Comparison of ENCODE assay signal across 26 mouse cellular contexts in the genomic region with DNA sequence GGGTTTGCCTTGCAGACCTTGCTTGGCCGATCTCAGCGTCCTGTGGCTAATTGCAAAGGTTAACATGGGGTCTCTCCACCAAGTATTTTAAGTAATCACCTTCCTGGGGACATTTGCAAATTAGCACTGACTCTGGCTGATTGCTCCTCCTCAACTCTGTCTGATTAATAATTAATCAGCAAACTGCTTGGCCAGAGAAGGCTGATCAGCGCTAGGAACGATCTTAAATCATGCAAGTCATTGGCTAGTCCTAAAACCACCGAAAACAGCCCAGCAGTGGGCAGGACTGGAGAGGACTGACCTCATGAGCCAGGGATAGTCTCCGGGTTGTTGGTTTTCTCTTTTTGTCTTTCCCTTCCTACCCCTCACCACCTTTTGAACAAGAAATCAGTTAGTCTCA. TPM values are rescaled to one million over a fixed set of nuclear protein-coding genes. Genes with fewer than 3 reads are reported as not detected.
A peak's percentile ranks its signal among the peaks of the same experiment; 100 is the strongest.
DNase-seq lines count a peak whose midpoint lies in the region; ATAC-seq and TF ChIP-seq lines count a peak whose summit lies in the region.
"Had no signal": no experiment of that assay in that cellular context is flagged by ENCODE, and none has a peak within 500 bp of the region (broad histone marks: within the 10 kb centered on the region; RNA-seq: fewer than 3 reads in every experiment).

No protein-coding gene starts in this region.

- no peak for TF ChIP-seq POLR2A in kidney, adult 2 months (IDR thresholded peaks at IDR 0.05; ENCODE audit: low read depth, low read length)
- no peak for TF ChIP-seq POLR2A in cerebellum, adult 2 months (IDR thresholded peaks at IDR 0.05; ENCODE audit: borderline replicate concordance, insufficient read depth, low read length)

- H3K4me3 ChIP-seq in kidney, adult 2 months (ENCODE audit: insufficient read depth, low read depth, low read length) = no peak overlapping the region
- no peak overlapping the region for H3K4me3 ChIP-seq in kidney, embryonic 16.5 days (ENCODE audit: low read length)
- no peak overlapping the region for H3K4me3 ChIP-seq in cerebellum, adult 2 months (replicated peaks; ENCODE audit: insufficient read depth, low read depth, low read length)
- H3K4me3 ChIP-seq: embryonic facial prominence, embryonic 12.5 days; forebrain, embryonic 12.5 days; heart, adult 2 months; heart, embryonic 15.5 days; hindbrain, embryonic 10.5 days had no signal

- H3K4me2 ChIP-seq in kidney, embryonic 16.5 days (replicated peaks; ENCODE audit: low read depth, low read length) = no peak overlapping the region
- H3K4me2 ChIP-seq: embryonic facial prominence, embryonic 12.5 days; forebrain, embryonic 12.5 days; heart, embryonic 11.5 days; heart, embryonic 15.5 days; hindbrain, embryonic 14.5 days had no signal

- 0 out of 2 replicates have a peak overlapping the region, but pooled peaks have one; percentile 21 for H3K27ac ChIP-seq in kidney, adult 2 months (ENCODE audit: insufficient read depth, low read depth, low read length)
- H3K27ac ChIP-seq in kidney, embryonic 16.5 days (ENCODE audit: low read length) = peak overlapping the region; percentile 42
- no peak overlapping the region for H3K27ac ChIP-seq in cerebellum, adult 2 months (ENCODE audit: insufficient read depth, low read length)
- H3K27ac ChIP-seq: embryonic facial prominence, embryonic 12.5 days; forebrain, embryonic 12.5 days; heart, adult 2 months; heart, embryonic 15.5 days; hindbrain, embryonic 10.5 days; hindbrain, embryonic 14.5 days had no signal

- DNase-seq in kidney, adult 2 months = peak; percentile 69
- DNase-seq in kidney, adult 18-20 months = no peak
- DNase-seq in kidney, adult 8-10 months = peak; percentile 19 to 67
- DNase-seq in kidney, postnatal 36 days = peak; percentile 27 to 59
- DNase-seq in cerebellum, adult 2 months = no peak
- no peak for DNase-seq in cerebellum, adult 9-11 months
- DNase-seq: adrenal gland, postnatal 10 days; cerebellum, adult 11-12 months; cerebellum, postnatal 10 days; embryo, embryonic 11 days; gastrocnemius, postnatal 10 days; heart, adult 2 months; heart, postnatal 14 days had no signal

- H3K4me1 ChIP-seq in kidney, adult 2 months (ENCODE audit: control insufficient read depth, insufficient read depth, low read length) = 0 out of 2 replicates have a peak, but pooled peaks cover 3% of the 10 kb centered on the region
- peaks cover 12% of the 10 kb centered on the region; the same call in 1 of the 2 replicates for H3K4me1 ChIP-seq in kidney, embryonic 16.5 days (ENCODE audit: insufficient read depth, low read length)
- H3K4me1 ChIP-seq in cerebellum, adult 2 months (ENCODE audit: control insufficient read depth, insufficient read depth, low read length) = peaks cover 3% of the 10 kb centered on the region; the same call in 1 of the 2 replicates
- H3K4me1 ChIP-seq: heart, embryonic 15.5 days had no signal

- no peaks in the 10 kb centered on the region for H3K9me3 ChIP-seq in kidney, embryonic 16.5 days (ENCODE audit: low read length)
- H3K9me3 ChIP-seq: embryonic facial prominence, embryonic 12.5 days; forebrain, embryonic 12.5 days; heart, embryonic 15.5 days; hindbrain, embryonic 10.5 days had no signal

- peak; percentile 79; the same call in 1 of the 2 replicates for ATAC-seq in kidney, embryonic 16.5 days (ENCODE audit: low FRiP score, low TSS enrichment)
- ATAC-seq in erythroblast, adult 5-6 weeks (replicated peaks; ENCODE audit: low FRiP score, poor library complexity, severe bottlenecking) = no peak
- ATAC-seq: forebrain, embryonic 16.5 days had no signal

- no peaks in the 10 kb centered on the region for H3K36me3 ChIP-seq in kidney, adult 2 months (ENCODE audit: control insufficient read depth, insufficient read depth, low read length)
- no peaks in the 10 kb centered on the region for H3K36me3 ChIP-seq in kidney, embryonic 16.5 days (ENCODE audit: insufficient read depth, low read length)
- H3K36me3 ChIP-seq: embryonic facial prominence, embryonic 12.5 days; forebrain, embryonic 12.5 days; heart, embryonic 15.5 days; hindbrain, embryonic 10.5 days had no signal

- WGBS in kidney, adult 2 months = 26% methylated on average over 6 of the region's 6 CpGs
- 49% methylated on average over 6 of the region's 6 CpGs for WGBS in kidney, embryonic 16.5 days
- WGBS in cerebellum, adult 2 months = 95% methylated on average over 6 of the region's 6 CpGs

- H3K27me3 ChIP-seq in kidney, adult 2 months (replicated peaks; ENCODE audit: control insufficient read depth, insufficient read depth, low read length) = no peaks in the 10 kb centered on the region
- no peaks in the 10 kb centered on the region for H3K27me3 ChIP-seq in kidney, embryonic 16.5 days (ENCODE audit: insufficient read depth, low read length)
- H3K27me3 ChIP-seq in cerebellum, adult 2 months (ENCODE audit: control insufficient read depth, insufficient read depth, low read length) = no peaks in the 10 kb centered on the region; the same call in 1 of the 2 replicates
- H3K27me3 ChIP-seq: embryonic facial prominence, embryonic 12.5 days; heart, embryonic 15.5 days had no signal

- no peak overlapping the region for H3K9ac ChIP-seq in kidney, embryonic 16.5 days (replicated peaks; ENCODE audit: low read length)
- H3K9ac ChIP-seq: embryonic facial prominence, embryonic 12.5 days; forebrain, embryonic 12.5 days; heart, embryonic 15.5 days; hindbrain, embryonic 14.5 days had no signal

- no peak for TF ChIP-seq CTCF in kidney, adult 2 months (conservative IDR thresholded peaks at IDR 0.05; ENCODE audit: insufficient read depth, insufficient read length, low read depth, low read length)
- no peak for TF ChIP-seq CTCF in cerebellum, adult 2 months (IDR thresholded peaks at IDR 0.05; ENCODE audit: borderline replicate concordance, insufficient read depth, low read depth, low read length)

RNA-seq across cellular contexts. Expression of gene Hmgb4, which starts 36.3 kb away (rescaled TPM):
- 0.27 TPM in 1 of 2 replicates, not detected in the other for polyA plus RNA-seq in kidney, adult 2 months (2012; rRNA removed)
- not detected in 2 replicates for polyA plus RNA-seq in kidney, embryonic 16.5 days (2015; fragmentation: Nextera tagmentation; extraction: Ambion mirVana)
- not detected in 2 replicates for polyA plus RNA-seq in cerebellum, adult 2 months (2012; rRNA removed)
- not detected in 2 replicates for total RNA-seq in erythroblast, adult 5-6 weeks (2015; ENCODE audit: low replicate concordance)
- total RNA-seq in erythroblast, adult 5-6 weeks (2017; ENCODE audit: low replicate concordance) = not detected in 2 replicates
- total RNA-seq: adrenal gland, postnatal 10 days; adrenal gland, postnatal 4 days; gastrocnemius, postnatal 10 days; heart, adult 2 months; heart, postnatal 14 days; MEL had no signal
- polyA plus RNA-seq: C2C12; embryonic facial prominence, embryonic 12.5 days; forebrain, embryonic 12.5 days; forebrain, embryonic 16.5 days; frontal cortex, adult 2 months; heart, embryonic 11.5 days; heart, embryonic 15.5 days; hindbrain, embryonic 10.5 days; hindbrain, embryonic 14.5 days had no signal

Comparison
In these comparisons a context has a peak if more than half of its experiments do, and no peak if none do; other contexts are left out.
1. DNase-seq: peak in kidney, adult 2 months (single experiment), kidney, adult 8-10 months (2 of 2) and kidney, postnatal 36 days (2 of 2); none in kidney, adult 18-20 months (single experiment), cerebellum, adult 2 months (0 of 2) and cerebellum, adult 9-11 months (single experiment).